Mouse (Mus musculus): ENCODE data around the gene Smim12. TPM values are rescaled to one million over a fixed set of nuclear protein-coding genes. Genes with fewer than 3 reads are reported as not detected.
A peak's percentile ranks its signal among the peaks of the same experiment; 100 is the strongest.

The Smim12 gene
- total RNA-seq (2014; rRNA removed) (24.4 and 27.1 TPM in 2 replicates), polyA plus RNA-seq (2012; rRNA removed) (24.1 and 32.3 TPM in 2 replicates)

DNA sequence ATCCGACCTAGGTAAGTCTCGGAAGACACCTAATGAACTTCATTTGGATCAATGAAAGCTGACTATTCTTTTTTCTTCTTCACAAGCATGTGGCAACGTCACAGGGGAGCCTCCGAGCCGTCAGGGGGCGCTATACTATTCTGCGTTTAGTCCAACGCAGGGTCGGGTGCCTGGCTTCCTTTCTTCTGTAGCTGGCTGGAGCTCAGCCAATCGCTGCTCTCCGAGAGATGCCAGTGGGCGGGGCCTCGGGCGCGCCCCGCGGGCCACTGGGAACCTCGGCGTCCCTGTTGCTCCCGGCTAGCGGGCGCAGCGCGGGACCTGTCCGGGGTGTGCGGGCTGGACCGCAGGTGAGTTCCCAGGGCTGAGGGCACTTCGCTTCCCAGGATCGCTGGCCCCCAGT is at the start of gene Smim12:
Smim12 (plus strand) TSS at position 233 of the 400 bp plus-strand sequence.
- H3K27me3 ChIP-seq (ENCODE audit: control insufficient read depth, insufficient read depth, low read length) = no peaks in the 10 kb centered on the region
- peak within 1 kb of the TSS; percentile 90 for H3K9ac ChIP-seq (ENCODE audit: low read depth, low read length)
- peaks cover 6% of the 10 kb centered on the region for H3K4me1 ChIP-seq (ENCODE audit: control insufficient read depth, insufficient read depth, low read length)
- WGBS = under 1% methylated on average over 29 of the region's 29 CpGs
- peak within 1 kb of the TSS; percentile 81 for H3K4me3 ChIP-seq (ENCODE audit: insufficient read depth, low read depth, low read length)
- TF ChIP-seq CTCF (IDR thresholded peaks at IDR 0.05; ENCODE audit: low read depth, low read length) (peak; percentile 92), POLR2A (IDR thresholded peaks at IDR 0.05; ENCODE audit: extremely low read depth, insufficient read depth, low read length) (peak; percentile 75; the same call in 1 of the 2 replicates)
- H3K27ac ChIP-seq (replicated peaks; ENCODE audit: insufficient read depth, low read depth, low read length) = peak within 1 kb of the TSS; percentile 63
- peak; percentile 89 for DNase-seq (ENCODE audit: extremely low read depth, low read depth, low spot score)
- no peaks in the 10 kb centered on the region for H3K36me3 ChIP-seq (ENCODE audit: control insufficient read depth, insufficient read depth, low read length)
- H3K79me2 ChIP-seq (ENCODE audit: control insufficient read depth, insufficient read depth, low read length) = peaks cover 7% of the 10 kb centered on the region; the same call in 1 of the 2 replicates

DNA sequence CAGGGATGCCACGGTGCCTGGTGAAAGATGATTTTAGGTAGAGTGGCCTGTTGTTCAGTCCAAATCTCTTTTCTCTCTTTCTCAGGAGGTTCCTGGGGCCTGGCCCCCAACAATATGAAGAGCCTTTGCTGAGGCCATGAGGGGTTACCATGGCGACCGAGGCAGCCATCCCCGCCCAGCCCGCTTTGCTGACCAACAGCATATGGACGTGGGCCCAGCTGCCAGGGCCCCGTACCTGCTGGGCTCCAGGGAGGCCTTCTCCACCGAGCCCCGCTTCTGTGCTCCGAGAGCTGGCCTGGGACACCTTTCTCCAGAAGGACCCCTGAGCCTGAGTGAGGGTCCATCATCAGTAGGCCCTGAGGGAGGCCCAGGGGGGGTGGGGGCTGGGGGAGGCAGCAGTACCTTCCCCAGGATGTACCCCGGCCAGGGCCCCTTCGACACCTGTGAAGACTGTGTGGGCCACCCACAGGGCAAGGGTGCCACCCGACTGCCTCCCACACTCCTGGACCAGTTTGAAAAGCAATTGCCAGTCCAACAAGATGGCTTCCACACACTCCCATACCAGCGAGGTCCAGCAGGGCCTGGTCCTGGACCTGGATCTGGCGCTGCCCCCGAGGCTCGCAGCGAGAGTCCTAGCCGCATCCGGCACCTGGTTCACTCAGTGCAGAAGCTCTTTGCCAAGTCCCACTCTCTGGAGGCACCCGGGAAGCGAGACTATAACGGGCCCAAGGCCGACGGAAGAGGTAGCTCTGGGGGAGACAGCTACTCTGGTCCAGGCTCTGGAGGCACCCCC is 48.9 kb upstream of the Smim12 start:
- H3K36me3 ChIP-seq (ENCODE audit: control insufficient read depth, insufficient read depth, low read length) = no peaks in the 10 kb centered on the region
- no peak overlapping the region for H3K4me3 ChIP-seq (ENCODE audit: insufficient read depth, low read depth, low read length)
- no peak overlapping the region for H3K27ac ChIP-seq (replicated peaks; ENCODE audit: insufficient read depth, low read depth, low read length)
- DNase-seq (ENCODE audit: extremely low read depth, low read depth, low spot score) = no peak
- TF ChIP-seq POLR2A (IDR thresholded peaks at IDR 0.05; ENCODE audit: extremely low read depth, insufficient read depth, low read length) = no peak
- TF ChIP-seq CTCF (IDR thresholded peaks at IDR 0.05; ENCODE audit: low read depth, low read length) = no peak
- no peaks in the 10 kb centered on the region for H3K79me2 ChIP-seq (ENCODE audit: control insufficient read depth, insufficient read depth, low read length)
- WGBS = 89% methylated on average over 25 of the region's 25 CpGs
- H3K9ac ChIP-seq (ENCODE audit: low read depth, low read length) = no peak overlapping the region
- no peaks in the 10 kb centered on the region for H3K4me1 ChIP-seq (ENCODE audit: control insufficient read depth, insufficient read depth, low read length)
- H3K27me3 ChIP-seq (ENCODE audit: control insufficient read depth, insufficient read depth, low read length) = no peaks in the 10 kb centered on the region

DNA sequence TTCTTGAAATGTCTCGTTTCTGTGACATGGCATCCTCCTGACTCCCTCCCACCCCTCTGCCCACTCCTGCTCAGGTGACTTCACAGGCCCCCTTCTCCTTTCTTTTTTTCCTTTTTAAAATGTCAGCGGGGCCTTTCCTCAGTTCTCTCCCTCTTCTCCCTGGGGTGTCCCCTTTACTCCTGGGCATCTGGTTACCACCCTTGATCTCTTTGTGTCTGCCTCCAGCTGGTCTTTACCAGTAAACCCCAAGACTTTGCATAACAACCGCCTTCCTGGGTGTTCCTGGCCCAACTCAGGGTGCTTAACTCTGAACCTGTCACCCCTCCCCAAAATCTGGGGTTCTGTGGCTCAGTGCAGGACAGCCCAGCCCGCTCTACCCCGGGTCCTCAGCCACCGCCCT is 45.0 kb upstream of the Smim12 start:
- no peaks in the 10 kb centered on the region for H3K36me3 ChIP-seq (ENCODE audit: control insufficient read depth, insufficient read depth, low read length)
- no peak overlapping the region for H3K9ac ChIP-seq (ENCODE audit: low read depth, low read length)
- H3K4me1 ChIP-seq (ENCODE audit: control insufficient read depth, insufficient read depth, low read length) = no peaks in the 10 kb centered on the region
- H3K27me3 ChIP-seq (ENCODE audit: control insufficient read depth, insufficient read depth, low read length) = no peaks in the 10 kb centered on the region
- no peaks in the 10 kb centered on the region for H3K79me2 ChIP-seq (ENCODE audit: control insufficient read depth, insufficient read depth, low read length)
- no peak for DNase-seq (ENCODE audit: extremely low read depth, low read depth, low spot score)
- TF ChIP-seq POLR2A (IDR thresholded peaks at IDR 0.05; ENCODE audit: extremely low read depth, insufficient read depth, low read length) (no peak), CTCF (IDR thresholded peaks at IDR 0.05; ENCODE audit: low read depth, low read length) (no peak)
- WGBS = 62% methylated on average over 6 of the region's 6 CpGs
- no peak overlapping the region for H3K4me3 ChIP-seq (ENCODE audit: insufficient read depth, low read depth, low read length)
- no peak overlapping the region for H3K27ac ChIP-seq (replicated peaks; ENCODE audit: insufficient read depth, low read depth, low read length)

DNA sequence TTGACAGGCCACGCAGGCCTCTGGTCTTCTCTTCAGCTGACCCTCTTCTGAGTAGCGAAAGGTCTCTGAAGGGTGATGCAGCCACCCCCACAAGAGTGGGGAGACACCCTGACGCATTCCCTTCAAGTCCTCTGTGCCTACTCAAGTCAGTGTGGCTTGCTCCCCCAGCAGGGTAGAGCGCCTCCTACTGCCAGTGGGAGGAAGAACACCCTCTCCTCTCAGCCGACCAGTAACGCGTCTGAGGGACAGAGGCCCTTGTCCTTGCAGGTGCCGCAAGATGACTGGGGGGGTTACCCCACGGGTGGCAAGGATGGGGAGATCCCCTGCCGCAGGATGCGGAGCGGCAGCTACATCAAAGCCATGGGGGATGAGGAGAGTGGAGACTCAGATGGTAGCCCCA is 44.2 kb upstream of the Smim12 start:
- no peak for DNase-seq (ENCODE audit: extremely low read depth, low read depth, low spot score)
- no peak overlapping the region for H3K27ac ChIP-seq (replicated peaks; ENCODE audit: insufficient read depth, low read depth, low read length)
- TF ChIP-seq POLR2A (IDR thresholded peaks at IDR 0.05; ENCODE audit: extremely low read depth, insufficient read depth, low read length) (no peak), CTCF (IDR thresholded peaks at IDR 0.05; ENCODE audit: low read depth, low read length) (peak; percentile 45)

DNA sequence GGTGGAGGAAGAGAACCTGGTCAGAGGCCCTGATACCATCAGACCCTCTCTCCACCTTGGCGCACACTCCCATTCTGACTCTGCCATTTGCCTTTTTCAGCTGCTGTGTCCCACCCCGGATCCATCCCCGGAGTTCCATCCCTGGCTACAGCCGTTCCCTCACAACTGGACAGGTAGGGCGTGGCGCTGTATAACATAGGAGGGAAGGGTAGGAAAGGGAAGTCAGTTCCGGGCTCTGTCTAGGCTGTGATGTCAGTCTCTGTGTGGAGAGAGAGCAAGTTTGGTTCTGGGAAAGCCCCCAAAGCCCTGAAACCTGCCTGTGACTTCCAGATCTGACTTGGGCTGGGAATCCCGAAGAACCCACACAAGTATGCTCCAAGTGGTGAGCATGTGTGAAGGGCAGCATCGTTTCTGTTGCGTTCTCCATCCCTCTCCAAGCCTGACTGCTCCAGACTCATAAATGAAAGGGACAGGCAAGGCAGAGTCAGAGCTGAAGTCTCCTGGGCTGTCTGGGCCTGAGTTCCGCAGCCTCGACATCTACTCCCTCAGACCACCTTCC is 43.3 kb upstream of the Smim12 start:
- H3K36me3 ChIP-seq (ENCODE audit: control insufficient read depth, insufficient read depth, low read length) = no peaks in the 10 kb centered on the region
- no peak for TF ChIP-seq CTCF (IDR thresholded peaks at IDR 0.05; ENCODE audit: low read depth, low read length)
- TF ChIP-seq POLR2A (IDR thresholded peaks at IDR 0.05; ENCODE audit: extremely low read depth, insufficient read depth, low read length) = no peak
- H3K79me2 ChIP-seq (ENCODE audit: control insufficient read depth, insufficient read depth, low read length) = no peaks in the 10 kb centered on the region
- H3K27me3 ChIP-seq (ENCODE audit: control insufficient read depth, insufficient read depth, low read length) = no peaks in the 10 kb centered on the region
- H3K27ac ChIP-seq (replicated peaks; ENCODE audit: insufficient read depth, low read depth, low read length) = no peak overlapping the region
- no peaks in the 10 kb centered on the region for H3K4me1 ChIP-seq (ENCODE audit: control insufficient read depth, insufficient read depth, low read length)
- WGBS = 90% methylated on average over 12 of the region's 12 CpGs
- DNase-seq (ENCODE audit: extremely low read depth, low read depth, low spot score) = no peak
- no peak overlapping the region for H3K4me3 ChIP-seq (ENCODE audit: insufficient read depth, low read depth, low read length)
- H3K9ac ChIP-seq (ENCODE audit: low read depth, low read length) = no peak overlapping the region

More for the DNA sequence above, 44.2 kb upstream of the Smim12 start:
- Histone ChIP-seq H3K79me2 (ENCODE audit: control insufficient read depth, insufficient read depth, low read length) (no peaks in the 10 kb centered on the region), H3K4me3 (ENCODE audit: insufficient read depth, low read depth, low read length) (no peak overlapping the region), H3K9ac (ENCODE audit: low read depth, low read length) (no peak overlapping the region), H3K27me3 (ENCODE audit: control insufficient read depth, insufficient read depth, low read length) (no peaks in the 10 kb centered on the region), H3K4me1 (ENCODE audit: control insufficient read depth, insufficient read depth, low read length) (no peaks in the 10 kb centered on the region), H3K36me3 (ENCODE audit: control insufficient read depth, insufficient read depth, low read length) (no peaks in the 10 kb centered on the region)
- WGBS = 66% methylated on average over 12 of the region's 12 CpGs

All from liver, adult 2 months (tissue).